Mouse (Mus musculus) Patski (cell line): Measurements from ENCODE around the gene Nrxn2. TPM values are rescaled to one million over a fixed set of nuclear protein-coding genes. Genes with fewer than 3 reads are reported as not detected.

ENCODE experiments used
- ATAC-seq: fragments of 100-300 bp; one replicate; pipeline ENCODE4 v1.8.0; 2021
- CTCF ChIA-PET: fragments of 350-600 bp; sonication (Branson Sonifier 250); formaldehyde crosslinking; loops from one replicate; lab custom pipeline; 2022; ENCODE audit warnings: inconsistent platforms; lab: Charles Lee
- POLR2A ChIA-PET: fragments of 350-600 bp; sonication (Branson Sonifier 250); formaldehyde crosslinking; loops from one replicate; lab custom pipeline; 2022; ENCODE audit warnings: antibody characterized with exemption, inconsistent platforms; lab: Charles Lee
- DNase-seq: peaks from one replicate; pipeline ENCODE4 v3.0.0-alpha.2; 2011; ENCODE audit warnings: low read depth, low spot score
- H3K27me3 ChIP-seq: fragments of 371-371 bp; one replicate; pipeline ENCODE4 v1.5.1; 2021
- CTCF ChIP-seq: fragments of 100-300 bp; IDR thresholded peaks from one replicate; pipeline ENCODE4 v1.5.1; 2021
- in situ Hi-C: fragments of 300-500 bp; cut with MboI; formaldehyde crosslinking; loops from 3 replicates; pipeline ENCODE4 v1.11.1; 2018; ENCODE audit warnings: low pct_unique_long_range_greater_than_20kb, mixed read lengths
- polyA plus RNA-seq: library from polyadenylated mRNA; unstranded; gene quantifications from one replicate; pipeline ENCODE4 v1.2.3, GENCODE M21; 2021

Nrxn2 gene
- polyA plus RNA-seq, 1 experiment from 2014 or later, result not detected

- no peak for TF ChIP-seq CTCF
- POLR2A ChIA-PET, result no interaction called here
- in situ Hi-C loops, result no loop called here
- H3K27me3 ChIP-seq, result peaks cover 15% of the 10 kb centered on the region
- DNase-seq, result no peak
- CTCF ChIA-PET, result interaction anchor here (0.7 kb wide), 1 partner anchor 33 kb away, joined by 3 read pairs; no protein-coding TSS in a partner anchor
- ATAC-seq, result no peak
These were observed 130.2 kb downstream of the Nrxn2 start for GRCm38 (mm10) chr19:6548431-6549410.

- ChIA-PET POLR2A (no interaction called here), CTCF (interaction anchor here (0.7 kb wide), 1 partner anchor 34 kb away, joined by 3 read pairs; no protein-coding TSS in a partner anchor)
- no peak for ATAC-seq
- peaks cover 15% of the 10 kb centered on the region for H3K27me3 ChIP-seq
- no peak for DNase-seq
- TF ChIP-seq CTCF, result no peak
- in situ Hi-C loops, result no loop called here
These were observed 131.0 kb downstream of the Nrxn2 start for GRCm38 (mm10) chr19:6549566-6549965.

GRCm38 (mm10) chr19:6551215-6551614 lies 132.7 kb downstream of the Nrxn2 start:
- ChIA-PET CTCF (no interaction called here), POLR2A (no interaction called here)
- ATAC-seq, result no peak
- TF ChIP-seq CTCF, result no peak
- in situ Hi-C loops, result no loop called here
- peaks cover 14% of the 10 kb centered on the region for H3K27me3 ChIP-seq
- no peak for DNase-seq

GRCm38 (mm10) chr19:6552302-6553028 lies 133.9 kb downstream of the Nrxn2 start:
- in situ Hi-C loops, result no loop called here
- DNase-seq (no peak), ATAC-seq (no peak)
- H3K27me3 ChIP-seq, result peaks cover 6% of the 10 kb centered on the region
- TF ChIP-seq CTCF, result no peak
- CTCF ChIA-PET, result no interaction called here
- POLR2A ChIA-PET, result no interaction called here

- ChIA-PET CTCF (no interaction called here), POLR2A (no interaction called here)
- peaks cover 6% of the 10 kb centered on the region for H3K27me3 ChIP-seq
- no peak for ATAC-seq
- TF ChIP-seq CTCF, result no peak
- in situ Hi-C loops, result no loop called here
- DNase-seq, result no peak
These were observed 134.6 kb downstream of the Nrxn2 start for GRCm38 (mm10) chr19:6553174-6553573.

- in situ Hi-C loops, result no loop called here
- no peak for ATAC-seq
- DNase-seq, result no peak
- POLR2A ChIA-PET, result no interaction called here
- CTCF ChIA-PET, result no interaction called here
- no peaks in the 10 kb centered on the region for H3K27me3 ChIP-seq
- TF ChIP-seq CTCF, result no peak
These were observed 135.5 kb downstream of the Nrxn2 start for GRCm38 (mm10) chr19:6553819-6554582.

- ATAC-seq (no peak), DNase-seq (no peak)
- H3K27me3 ChIP-seq, result peaks cover 15% of the 10 kb centered on the region
- POLR2A ChIA-PET, result no interaction called here
- in situ Hi-C loops, result no loop called here
- no peak for TF ChIP-seq CTCF
- CTCF ChIA-PET, result no interaction called here
These were observed 141.0 kb downstream of the Nrxn2 start for GRCm38 (mm10) chr19:6559576-6559975.

- peaks cover 15% of the 10 kb centered on the region for H3K27me3 ChIP-seq
- POLR2A ChIA-PET, result no interaction called here
- in situ Hi-C loops, result no loop called here
- CTCF ChIA-PET, result no interaction called here
- no peak for TF ChIP-seq CTCF
- no peak for DNase-seq
- ATAC-seq, result no peak
These were observed 141.8 kb downstream of the Nrxn2 start for GRCm38 (mm10) chr19:6560246-6560815.

GRCm38 (mm10) chr19:6565136-6565535 lies 146.6 kb downstream of the Nrxn2 start:
- DNase-seq (no peak), ATAC-seq (no peak)
- POLR2A ChIA-PET, result interaction anchor here (0.7 kb wide), 1 partner anchor 19 kb away, joined by 3 read pairs; no protein-coding TSS in a partner anchor
- peaks cover 30% of the 10 kb centered on the region for H3K27me3 ChIP-seq
- in situ Hi-C loops, result no loop called here
- CTCF ChIA-PET, result no interaction called here
- TF ChIP-seq CTCF, result no peak

GRCm38 (mm10) chr19:6566450-6566849 lies 147.9 kb downstream of the Nrxn2 start:
- CTCF ChIA-PET, result no interaction called here
- DNase-seq (no peak), ATAC-seq (no peak)
- H3K27me3 ChIP-seq, result peaks cover 31% of the 10 kb centered on the region
- in situ Hi-C loops, result no loop called here
- POLR2A ChIA-PET, result no interaction called here
- TF ChIP-seq CTCF, result no peak
